Comparison of ENCODE assay signal across 8 mouse cellular contexts in genomic region chr8:117282141-117282950, GRCm38 (mm10). TPM values are rescaled to one million over a fixed set of nuclear protein-coding genes. Genes with fewer than 3 reads are reported as not detected.
A peak's percentile ranks its signal among the peaks of the same experiment; 100 is the strongest.
DNase-seq lines count a peak whose midpoint lies in the region; ATAC-seq and TF ChIP-seq lines count a peak whose summit lies in the region.

No protein-coding gene starts in this region.

- no peak for ATAC-seq in embryonic facial prominence, embryonic 13.5 days (ENCODE audit: insufficient number of reproducible peaks, insufficient read depth, low FRiP score, low TSS enrichment, low read depth)
- no peak; the same call in 1 of the 2 replicates for ATAC-seq in kidney, embryonic 15.5 days (replicated peaks; ENCODE audit: low FRiP score)

- peaks cover 21% of the 10 kb centered on the region for H3K4me1 ChIP-seq in kidney, adult 2 months (ENCODE audit: control insufficient read depth, insufficient read depth, low read length)
- H3K4me1 ChIP-seq in embryonic facial prominence, embryonic 13.5 days, result peaks cover 50% of the 10 kb centered on the region
- H3K4me1 ChIP-seq in kidney, embryonic 15.5 days, result peaks cover 51% of the 10 kb centered on the region
- H3K4me1 ChIP-seq in megakaryocyte, embryonic 14.5 days, result peaks cover 98% of the 10 kb centered on the region

- DNase-seq in kidney, adult 2 months, result peak; percentile 73
- DNase-seq in kidney, adult 18-20 months, result no peak
- no peak for DNase-seq in Muller cell, postnatal 12 days (ENCODE audit: inconsistent ontology term)
- DNase-seq in urinary bladder, adult 2 months (ENCODE audit: low spot score), result no peak
- DNase-seq in thymus, postnatal 25 days, result no peak

- H3K9ac ChIP-seq in embryonic facial prominence, embryonic 13.5 days, result 0 out of 2 replicates have a peak overlapping the region, but pooled peaks have one; percentile 36
- H3K9ac ChIP-seq in kidney, embryonic 15.5 days, result no peak overlapping the region

- H3K27ac ChIP-seq in kidney, adult 2 months (ENCODE audit: insufficient read depth, low read depth, low read length), result peak overlapping the region; percentile 39
- no peak overlapping the region for H3K27ac ChIP-seq in embryonic facial prominence, embryonic 13.5 days
- peak overlapping the region; percentile 67 for H3K27ac ChIP-seq in kidney, embryonic 15.5 days

- no peak for TF ChIP-seq POLR2A in kidney, adult 2 months (IDR thresholded peaks at IDR 0.05; ENCODE audit: low read depth, low read length)

- no peaks in the 10 kb centered on the region for H3K27me3 ChIP-seq in kidney, adult 2 months (replicated peaks; ENCODE audit: control insufficient read depth, insufficient read depth, low read length)
- H3K27me3 ChIP-seq in embryonic facial prominence, embryonic 13.5 days, result no peaks in the 10 kb centered on the region
- H3K27me3 ChIP-seq in kidney, embryonic 15.5 days, result no peaks in the 10 kb centered on the region
- no peaks in the 10 kb centered on the region for H3K27me3 ChIP-seq in megakaryocyte, embryonic 14.5 days (replicated peaks)

- H3K36me3 ChIP-seq in kidney, adult 2 months (ENCODE audit: control insufficient read depth, insufficient read depth, low read length), result no peaks in the 10 kb centered on the region
- peaks cover 18% of the 10 kb centered on the region for H3K36me3 ChIP-seq in embryonic facial prominence, embryonic 13.5 days
- peaks cover 11% of the 10 kb centered on the region for H3K36me3 ChIP-seq in kidney, embryonic 15.5 days
- H3K36me3 ChIP-seq in megakaryocyte, embryonic 14.5 days (replicated peaks; ENCODE audit: low read length), result peaks cover 74% of the 10 kb centered on the region

- H3K9me3 ChIP-seq in embryonic facial prominence, embryonic 13.5 days, result no peaks in the 10 kb centered on the region
- H3K9me3 ChIP-seq in kidney, embryonic 15.5 days (replicated peaks), result no peaks in the 10 kb centered on the region
- H3K9me3 ChIP-seq in megakaryocyte, embryonic 14.5 days, result no peaks in the 10 kb centered on the region

- H3K4me2 ChIP-seq in embryonic facial prominence, embryonic 13.5 days, result no peak overlapping the region
- H3K4me2 ChIP-seq in kidney, embryonic 15.5 days, result peak overlapping the region; percentile 29; the same call in 1 of the 2 replicates

- 29% methylated on average over 17 of the region's 17 CpGs for WGBS in kidney, adult 2 months
- WGBS in embryonic facial prominence, embryonic 13.5 days, result 57% methylated on average over 17 of the region's 17 CpGs
- 43% methylated on average over 17 of the region's 17 CpGs for WGBS in kidney, embryonic 15.5 days

- H3K4me3 ChIP-seq in kidney, adult 2 months (ENCODE audit: insufficient read depth, low read depth, low read length), result no peak overlapping the region
- H3K4me3 ChIP-seq in embryonic facial prominence, embryonic 13.5 days, result no peak overlapping the region
- H3K4me3 ChIP-seq in kidney, embryonic 15.5 days (replicated peaks), result no peak overlapping the region
- peak overlapping the region; percentile 88 for H3K4me3 ChIP-seq in megakaryocyte, embryonic 14.5 days (replicated peaks)

- TF ChIP-seq CTCF in kidney, adult 2 months (conservative IDR thresholded peaks at IDR 0.05; ENCODE audit: insufficient read depth, insufficient read length, low read depth, low read length), result 0 out of 2 replicates have a peak, but pooled peaks have one; percentile 19

RNA-seq across cellular contexts. Expression of gene Cmip, which starts 25.5 kb away (rescaled TPM):
- polyA plus RNA-seq in kidney, adult 2 months (2012; rRNA removed), result 104 and 112 TPM in 2 replicates
- polyA plus RNA-seq in embryonic facial prominence, embryonic 13.5 days (2015; fragmentation: Nextera tagmentation; extraction: Ambion mirVana), result 17.7 and 20.1 TPM in 2 replicates
- polyA plus RNA-seq in kidney, embryonic 15.5 days (2015; fragmentation: Nextera tagmentation; extraction: Ambion mirVana), result 20.5 and 21.8 TPM in 2 replicates
- 92.3 and 120 TPM in 2 replicates for polyA plus RNA-seq in megakaryocyte, embryonic 14.5 days (2012; ENCODE audit: insufficient read depth, low replicate concordance)
- 39.4 and 48.7 TPM in 2 replicates for polyA plus RNA-seq in urinary bladder, adult 2 months (2012; rRNA removed)
